Mouse (Mus musculus) thymus, postnatal 0 days (tissue): ENCODE measurements around the gene Got1. TPM values are rescaled to one million over a fixed set of nuclear protein-coding genes. Genes with fewer than 3 reads are reported as not detected.
A peak's percentile ranks its signal among the peaks of the same experiment; 100 is the strongest.

ENCODE experiments used
- DNase-seq: peaks from one replicate; pipeline ENCODE4 v3.0.0-alpha.2; 2015; ENCODE audit warnings: low spot score
- polyA plus RNA-seq: library from polyadenylated mRNA; unstranded; fragments of >200 nt; fragmentation: Nextera tagmentation; extraction: Ambion mirVana; gene quantifications from 2 replicates; pipeline ENCODE4 v1.2.1, GENCODE M21; 2015

Gene Got1
- polyA plus RNA-seq, 1 experiment from 2014 or later = 63.2 TPM

DNA sequence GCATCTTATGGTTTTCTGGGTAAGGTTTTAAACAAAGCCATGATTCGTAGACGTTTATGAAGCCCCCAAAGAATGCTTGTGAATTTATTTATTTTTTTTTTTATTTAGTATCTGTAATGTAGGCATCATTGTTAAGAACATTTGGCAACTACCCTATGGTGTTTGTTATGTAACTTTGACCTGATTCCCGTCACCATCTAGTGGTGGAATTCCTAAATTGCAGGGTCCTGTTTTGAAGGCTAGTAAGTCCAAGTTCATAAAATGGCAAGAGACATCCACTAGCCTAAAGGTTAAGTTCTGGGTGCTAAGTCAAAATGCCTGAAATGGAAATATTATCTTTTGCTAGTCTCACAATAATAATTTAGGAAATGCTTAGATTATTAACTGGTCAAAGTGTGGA, 37.0 kb downstream of the Got1 start:
- peak; percentile 38 for DNase-seq

GRCm38 (mm10) chr19:43480512-43480911, 43.9 kb downstream of the Got1 start:
- no peak for DNase-seq

DNA sequence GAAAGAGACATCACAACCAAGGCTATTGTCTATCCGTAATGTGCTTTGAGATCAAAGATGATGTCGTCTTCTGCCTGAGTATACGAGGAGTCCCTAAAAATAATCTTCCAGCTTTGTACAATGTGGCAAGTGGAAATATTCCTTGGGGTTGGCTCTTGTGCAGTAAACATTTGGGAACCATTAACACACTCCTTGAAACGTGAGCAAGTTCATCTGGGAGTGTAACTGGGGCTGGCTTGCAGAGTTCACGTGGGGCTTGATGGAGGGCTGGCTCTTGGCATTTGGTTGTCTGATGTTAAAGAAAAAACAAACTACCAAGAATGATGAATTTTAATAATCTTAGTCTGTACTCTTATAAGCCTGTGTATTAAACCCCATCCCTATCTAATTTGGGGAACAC, 45.0 kb downstream of the Got1 start:
- DNase-seq = no peak

DNA sequence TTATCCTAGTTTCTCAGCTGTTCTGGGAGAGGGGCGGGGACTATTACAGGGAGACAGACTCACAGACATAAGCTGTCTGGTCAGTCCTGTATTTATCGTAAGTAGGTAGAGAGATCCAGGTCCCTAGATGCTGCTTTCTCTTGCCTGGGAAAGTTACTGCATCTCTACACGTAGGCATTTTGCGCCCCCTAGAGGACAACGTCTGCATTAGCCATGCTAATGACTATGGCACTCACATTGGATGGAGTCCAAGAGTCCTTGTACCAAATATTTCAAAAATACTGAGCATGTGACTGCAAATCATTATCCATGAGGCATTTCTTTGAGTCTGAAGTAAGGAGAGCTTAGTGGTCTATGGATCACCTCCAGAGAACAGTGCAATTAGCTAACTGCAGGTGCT, 45.5 kb downstream of the Got1 start:
- peak; percentile 76 for DNase-seq

DNA sequence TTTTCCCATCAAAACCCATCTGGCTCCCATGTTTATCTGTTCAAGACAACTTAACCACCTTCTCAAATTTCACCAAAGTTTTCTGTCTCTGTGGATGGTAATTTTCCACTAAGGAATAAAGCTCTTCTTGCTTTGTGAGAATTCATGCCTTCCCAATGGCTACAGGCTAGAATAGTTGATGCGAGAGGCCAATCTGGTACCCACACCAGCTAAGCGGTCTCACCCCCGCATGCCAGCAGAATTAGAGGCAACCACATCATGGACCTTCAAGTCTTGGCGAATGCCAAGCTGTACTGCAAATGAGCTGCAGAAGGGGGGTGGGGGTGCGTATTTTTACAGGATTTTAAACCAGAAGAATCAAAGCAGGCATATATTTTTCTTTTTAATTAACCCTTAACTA, 47.0 kb downstream of the Got1 start:
- no peak for DNase-seq

- DNase-seq = no peak
Observed at GRCm38 (mm10) chr19:43476063-43476462, 48.3 kb downstream of the Got1 start.

- DNase-seq = no peak
Observed at GRCm38 (mm10) chr19:43475642-43476041, 48.8 kb downstream of the Got1 start.

DNA sequence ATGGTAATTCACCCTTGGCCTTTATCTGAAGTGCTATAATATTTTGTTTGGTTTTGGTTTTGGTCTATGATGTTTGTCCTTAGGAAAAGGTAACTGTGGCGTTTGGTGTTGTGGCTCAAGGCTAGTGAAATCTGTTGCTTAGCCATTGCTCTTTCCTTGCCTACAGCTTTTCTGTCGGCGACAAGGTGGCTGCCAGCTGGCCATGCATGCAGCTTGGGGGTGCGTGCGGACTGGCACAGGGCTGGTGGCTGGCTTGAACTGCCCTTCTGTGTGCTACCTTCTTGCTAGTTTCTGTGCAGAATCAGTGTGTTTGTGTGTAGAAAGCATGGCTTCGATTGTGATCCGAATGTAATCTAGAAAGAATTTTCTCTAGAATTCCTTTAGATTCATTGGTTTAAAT, 51.6 kb downstream of the Got1 start:
- DNase-seq = no peak

GRCm38 (mm10) chr19:43472331-43472730, 52.1 kb downstream of the Got1 start:
- DNase-seq = no peak

- no peak for DNase-seq
Observed at GRCm38 (mm10) chr19:43469333-43469732, 55.1 kb downstream of the Got1 start.

GRCm38 (mm10) chr19:43467927-43468685, 56.3 kb downstream of the Got1 start:
- no peak for DNase-seq

DNA sequence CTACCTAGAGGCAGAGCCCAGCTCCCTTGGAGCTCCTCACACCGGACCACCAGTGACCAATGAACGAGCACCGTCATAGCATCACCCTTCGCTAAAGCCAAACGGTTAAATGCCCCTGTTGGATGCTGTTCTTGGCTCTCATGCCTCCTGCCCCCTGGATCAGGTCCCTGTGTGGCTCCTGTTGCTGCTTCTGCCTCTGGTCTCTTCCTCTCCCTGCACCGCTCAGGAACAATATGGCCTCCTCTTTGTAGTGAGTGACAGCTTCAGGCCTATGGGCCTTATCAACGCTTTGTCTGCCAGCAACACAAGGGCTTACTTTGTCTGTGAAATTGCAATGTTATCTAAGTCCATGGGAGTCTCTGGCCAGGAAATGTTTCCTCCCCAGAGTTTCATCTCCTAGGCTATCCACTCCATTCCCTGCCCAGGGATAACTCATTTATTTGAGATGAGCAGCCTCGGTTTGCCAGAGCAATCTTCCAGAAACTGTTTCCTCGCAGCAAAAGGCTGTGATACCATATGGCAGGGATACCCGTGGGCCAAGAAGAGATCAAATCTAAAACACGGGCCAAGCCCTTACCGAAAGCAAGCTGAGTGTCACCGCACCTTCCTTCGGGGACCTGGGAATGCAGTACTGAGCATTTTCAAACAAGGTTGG, 58.7 kb downstream of the Got1 start:
- DNase-seq = no peak

DNA sequence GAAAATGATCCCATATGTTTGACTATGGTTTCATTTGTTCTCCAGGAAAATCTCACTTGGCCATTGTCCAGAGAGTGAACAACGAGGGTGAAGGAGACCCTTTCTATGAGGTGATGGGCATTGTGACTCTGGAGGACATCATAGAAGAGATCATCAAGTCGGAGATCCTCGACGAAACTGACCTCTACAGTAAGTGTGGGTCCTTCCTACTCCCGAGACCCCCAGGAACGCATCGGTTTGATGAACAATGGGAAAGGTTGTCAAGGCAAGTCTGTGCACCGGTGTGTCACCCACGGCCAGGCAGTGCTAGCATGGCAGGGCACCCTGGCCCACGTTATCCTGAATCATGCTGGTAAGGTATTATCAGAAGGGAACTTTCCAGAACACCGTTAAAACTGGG, 59.3 kb downstream of the Got1 start:
- no peak for DNase-seq

- DNase-seq = no peak
Observed at GRCm38 (mm10) chr19:43464294-43464687, 60.1 kb downstream of the Got1 start.

- DNase-seq = no peak
Observed at GRCm38 (mm10) chr19:43463546-43464293, 60.7 kb downstream of the Got1 start.

DNA sequence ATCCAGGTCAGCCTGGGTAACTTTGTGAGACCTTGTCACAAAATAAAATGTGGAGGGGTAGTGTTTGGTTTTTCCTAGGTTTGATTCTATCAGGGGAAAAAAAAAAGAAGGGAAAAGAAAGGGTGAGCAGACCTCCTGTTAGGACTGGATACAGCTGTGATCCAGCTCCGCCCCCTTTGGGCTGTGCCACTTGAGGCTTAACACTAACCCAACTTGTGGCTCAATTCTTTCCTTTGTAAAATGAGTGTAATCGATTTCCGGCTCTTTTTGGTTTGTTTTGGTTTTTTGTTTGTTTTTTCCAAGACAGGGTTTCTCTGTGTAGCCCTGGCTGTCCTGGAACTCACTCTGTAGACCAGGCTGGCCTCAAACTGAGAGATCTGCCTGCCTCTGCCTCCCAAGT, 62.3 kb downstream of the Got1 start:
- DNase-seq = no peak

GRCm38 (mm10) chr19:43460481-43460880, 63.9 kb downstream of the Got1 start:
- no peak for DNase-seq

- DNase-seq = no peak
Observed at GRCm38 (mm10) chr19:43459948-43460347, 64.5 kb downstream of the Got1 start.

GRCm38 (mm10) chr19:43453025-43453424, 71.4 kb downstream of the Got1 start:
- no peak for DNase-seq

DNA sequence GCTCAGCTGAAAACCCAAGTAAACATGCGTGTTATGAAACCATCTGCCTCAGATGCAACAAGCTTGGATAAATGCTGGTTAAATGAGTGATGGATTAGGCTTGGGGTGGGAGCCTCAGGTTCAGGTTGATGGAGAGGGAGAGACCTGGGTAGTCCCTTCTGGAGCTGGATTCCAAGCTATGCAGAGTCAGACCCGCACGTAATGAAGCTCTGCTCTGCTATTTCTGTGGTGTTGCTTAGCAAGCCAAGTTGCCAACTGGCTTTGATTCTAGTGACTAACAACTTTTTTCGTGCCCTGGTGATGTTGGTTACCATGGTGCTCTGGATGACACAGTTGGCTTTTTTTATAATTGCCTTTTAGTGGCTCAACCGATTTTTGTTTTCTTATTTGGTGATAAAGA, 72.2 kb downstream of the Got1 start:
- DNase-seq = no peak

GRCm38 (mm10) chr19:43451563-43451962, 72.8 kb downstream of the Got1 start:
- no peak for DNase-seq
